Mouse (Mus musculus): ENCODE data around the gene Fam53a. TPM values are rescaled to one million over a fixed set of nuclear protein-coding genes. Genes with fewer than 3 reads are reported as not detected.

Fam53a gene
- polyA plus RNA-seq, 1 experiment from 2014 or later = 79.9 TPM

GRCm38 (mm10) chr5:33580336-33580735, 49.1 kb downstream of the Fam53a start:
- Histone ChIP-seq H3K36me3 (replicated peaks) (no peaks in the 10 kb centered on the region), H3K4me1 (peaks cover 15% of the 10 kb centered on the region), H3K27me3 (replicated peaks; ENCODE audit: low read depth, poor library complexity, severe bottlenecking) (no peaks in the 10 kb centered on the region), H3K27ac (replicated peaks) (no peak overlapping the region), H3K9me3 (no peaks in the 10 kb centered on the region), H3K4me3 (no peak overlapping the region)
- no peak for DNase-seq (ENCODE audit: low spot score)
- 92% methylated on average over 1 of the region's 1 CpGs for WGBS

DNA sequence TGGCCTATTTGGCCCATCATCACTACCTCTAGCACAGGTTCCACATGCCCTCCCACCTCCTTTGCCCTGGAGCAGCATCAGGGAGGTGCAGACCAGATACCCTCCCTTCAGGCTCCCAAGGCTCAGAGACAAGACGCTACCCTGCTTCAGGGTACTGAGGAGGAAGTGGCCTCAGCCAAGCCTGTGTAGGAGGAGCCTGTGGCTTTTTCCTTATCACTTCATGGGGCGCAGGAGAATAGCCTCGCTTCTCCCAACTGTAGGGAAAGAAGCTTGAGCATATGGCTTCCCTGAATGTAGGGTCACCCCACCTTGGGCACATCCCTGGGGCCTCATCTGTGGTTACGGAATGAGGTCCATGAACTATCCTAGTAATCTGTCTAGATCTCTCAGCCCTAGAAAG, 55.2 kb downstream of the Fam53a start:
- Histone ChIP-seq H3K9me3 (no peaks in the 10 kb centered on the region), H3K36me3 (replicated peaks) (no peaks in the 10 kb centered on the region), H3K27me3 (replicated peaks; ENCODE audit: low read depth, poor library complexity, severe bottlenecking) (no peaks in the 10 kb centered on the region), H3K4me1 (no peaks in the 10 kb centered on the region), H3K4me3 (no peak overlapping the region), H3K27ac (replicated peaks) (no peak overlapping the region)
- no peak for DNase-seq (ENCODE audit: low spot score)
- WGBS = 81% methylated on average over 4 of the region's 4 CpGs

- no peaks in the 10 kb centered on the region for H3K9me3 ChIP-seq
- H3K36me3 ChIP-seq (replicated peaks) = no peaks in the 10 kb centered on the region
- WGBS = 81% methylated on average over 4 of the region's 4 CpGs
These were observed 63.5 kb downstream of the Fam53a start for GRCm38 (mm10) chr5:33565886-33566285.

DNA sequence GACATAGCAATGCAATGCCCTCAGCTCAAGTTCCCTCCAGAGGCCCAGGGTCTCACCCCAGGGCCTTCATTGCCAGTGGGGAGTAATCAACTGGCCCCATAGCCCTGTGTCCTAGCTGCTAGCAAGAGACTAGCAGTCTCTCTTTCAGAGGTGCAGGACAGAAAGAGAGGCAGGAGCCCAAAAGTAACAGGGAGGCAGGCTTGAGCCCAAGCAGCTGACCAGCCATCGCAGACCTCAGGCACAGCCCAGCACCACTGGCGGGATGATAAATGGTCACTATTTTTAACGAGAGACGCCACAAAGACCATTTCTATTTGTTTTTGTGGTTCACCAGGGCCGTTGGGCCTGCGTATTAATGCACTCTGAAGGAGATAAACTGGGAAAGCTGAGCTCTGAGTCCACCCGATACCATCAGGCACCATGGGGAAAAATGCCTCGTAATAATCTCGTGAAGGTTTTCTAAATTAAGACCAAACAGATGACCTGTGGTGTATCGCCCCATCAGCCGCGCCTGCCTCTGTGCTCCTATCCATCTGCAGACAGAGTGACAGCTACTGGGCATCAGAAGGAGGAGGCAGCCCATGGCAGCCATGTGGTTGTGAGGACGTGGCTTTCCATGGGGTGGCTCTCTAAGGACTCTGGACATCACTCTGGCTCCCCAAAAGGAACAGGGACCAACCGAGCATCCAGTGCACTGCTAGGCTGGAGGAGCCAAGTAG, 73.0 kb downstream of the Fam53a start:
- no peaks in the 10 kb centered on the region for H3K36me3 ChIP-seq (replicated peaks)
- no peaks in the 10 kb centered on the region for H3K9me3 ChIP-seq
- WGBS = 87% methylated on average over 14 of the region's 14 CpGs

More at GRCm38 (mm10) chr5:33565886-33566285, 63.5 kb downstream of the Fam53a start:
- H3K4me3 ChIP-seq = no peak overlapping the region
- H3K27ac ChIP-seq (replicated peaks) = no peak overlapping the region
- H3K4me1 ChIP-seq = no peaks in the 10 kb centered on the region; the same call in 1 of the 2 replicates
- no peaks in the 10 kb centered on the region for H3K27me3 ChIP-seq (replicated peaks; ENCODE audit: low read depth, poor library complexity, severe bottlenecking)
- no peak for DNase-seq (ENCODE audit: low spot score)

More for the DNA sequence above, 73.0 kb downstream of the Fam53a start:
- Histone ChIP-seq H3K4me3 (no peak overlapping the region), H3K27ac (replicated peaks) (no peak overlapping the region), H3K27me3 (replicated peaks; ENCODE audit: low read depth, poor library complexity, severe bottlenecking) (no peaks in the 10 kb centered on the region), H3K4me1 (peaks cover 12% of the 10 kb centered on the region)
- no peak for DNase-seq (ENCODE audit: low spot score)

Other genes starting within 250 kb of the Fam53a start
- not detected in 2 replicates for gene Nkx1-1, start 195.7 kb downstream of the Fam53a start, polyA plus RNA-seq (2016; fragmentation: Nextera tagmentation; extraction: Ambion mirVana)
- 0.30 and 0.32 TPM in 2 replicates for gene Gm9903, start 290 bp upstream of the Fam53a start, polyA plus RNA-seq (2016; fragmentation: Nextera tagmentation; extraction: Ambion mirVana)
- gene Slbp, start 22.9 kb upstream of the Fam53a start, polyA plus RNA-seq (2016; fragmentation: Nextera tagmentation; extraction: Ambion mirVana) = 313 and 322 TPM in 2 replicates
- 318 and 337 TPM in 2 replicates for gene Tacc3, start 28.5 kb upstream of the Fam53a start, polyA plus RNA-seq (2016; fragmentation: Nextera tagmentation; extraction: Ambion mirVana)
- 37.1 and 40.0 TPM in 2 replicates for gene Tmem129, start 28.8 kb upstream of the Fam53a start, polyA plus RNA-seq (2016; fragmentation: Nextera tagmentation; extraction: Ambion mirVana)
- 12.9 and 36.8 TPM in 2 replicates for gene Fgfr3, start 92.0 kb upstream of the Fam53a start, polyA plus RNA-seq (2016; fragmentation: Nextera tagmentation; extraction: Ambion mirVana)
- gene Letm1, start 153.2 kb upstream of the Fam53a start, polyA plus RNA-seq (2016; fragmentation: Nextera tagmentation; extraction: Ambion mirVana) = 56.3 and 59.8 TPM in 2 replicates
- 77.2 and 91.2 TPM in 2 replicates for gene Nsd2, start 191.1 kb upstream of the Fam53a start, polyA plus RNA-seq (2016; fragmentation: Nextera tagmentation; extraction: Ambion mirVana)